Mouse (Mus musculus): ENCODE measurements around the gene Barx1. TPM values are rescaled to one million over a fixed set of nuclear protein-coding genes. Genes with fewer than 3 reads are reported as not detected.

Barx1 gene
- polyA plus RNA-seq, 1 experiment from 2014 or later = not detected

DNA sequence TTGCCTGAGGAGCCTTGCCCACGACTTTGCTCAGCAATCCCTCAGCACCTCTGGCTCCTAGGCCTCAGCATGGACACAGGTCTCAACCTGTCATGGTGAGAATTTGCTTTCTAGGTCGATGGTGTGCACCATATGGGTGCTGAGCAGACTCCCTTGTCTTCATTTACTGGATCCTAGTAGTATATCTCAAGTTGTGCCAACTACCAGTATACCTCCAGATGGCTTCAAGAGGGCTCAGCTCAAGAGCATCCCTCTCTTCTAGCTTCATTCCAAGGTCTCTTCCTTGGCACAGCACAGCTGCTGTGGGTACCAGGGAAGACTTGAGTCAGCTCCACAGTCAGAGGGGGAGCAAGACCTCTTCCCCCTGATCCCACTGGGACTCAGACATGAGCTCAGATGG, 29.2 kb downstream of the Barx1 start:
- H3K27me3 ChIP-seq (replicated peaks) = no peaks in the 10 kb centered on the region
- no peak overlapping the region for H3K9ac ChIP-seq
- no peak overlapping the region for H3K4me3 ChIP-seq
- no peak for ATAC-seq (replicated peaks)
- peaks cover 3% of the 10 kb centered on the region; the same call in 1 of the 2 replicates for H3K4me1 ChIP-seq
- no peak overlapping the region for H3K27ac ChIP-seq
- 62% methylated on average over 2 of the region's 2 CpGs for WGBS
- H3K4me2 ChIP-seq = no peak overlapping the region
- H3K9me3 ChIP-seq = no peaks in the 10 kb centered on the region
- no peaks in the 10 kb centered on the region for H3K36me3 ChIP-seq (replicated peaks)

DNA sequence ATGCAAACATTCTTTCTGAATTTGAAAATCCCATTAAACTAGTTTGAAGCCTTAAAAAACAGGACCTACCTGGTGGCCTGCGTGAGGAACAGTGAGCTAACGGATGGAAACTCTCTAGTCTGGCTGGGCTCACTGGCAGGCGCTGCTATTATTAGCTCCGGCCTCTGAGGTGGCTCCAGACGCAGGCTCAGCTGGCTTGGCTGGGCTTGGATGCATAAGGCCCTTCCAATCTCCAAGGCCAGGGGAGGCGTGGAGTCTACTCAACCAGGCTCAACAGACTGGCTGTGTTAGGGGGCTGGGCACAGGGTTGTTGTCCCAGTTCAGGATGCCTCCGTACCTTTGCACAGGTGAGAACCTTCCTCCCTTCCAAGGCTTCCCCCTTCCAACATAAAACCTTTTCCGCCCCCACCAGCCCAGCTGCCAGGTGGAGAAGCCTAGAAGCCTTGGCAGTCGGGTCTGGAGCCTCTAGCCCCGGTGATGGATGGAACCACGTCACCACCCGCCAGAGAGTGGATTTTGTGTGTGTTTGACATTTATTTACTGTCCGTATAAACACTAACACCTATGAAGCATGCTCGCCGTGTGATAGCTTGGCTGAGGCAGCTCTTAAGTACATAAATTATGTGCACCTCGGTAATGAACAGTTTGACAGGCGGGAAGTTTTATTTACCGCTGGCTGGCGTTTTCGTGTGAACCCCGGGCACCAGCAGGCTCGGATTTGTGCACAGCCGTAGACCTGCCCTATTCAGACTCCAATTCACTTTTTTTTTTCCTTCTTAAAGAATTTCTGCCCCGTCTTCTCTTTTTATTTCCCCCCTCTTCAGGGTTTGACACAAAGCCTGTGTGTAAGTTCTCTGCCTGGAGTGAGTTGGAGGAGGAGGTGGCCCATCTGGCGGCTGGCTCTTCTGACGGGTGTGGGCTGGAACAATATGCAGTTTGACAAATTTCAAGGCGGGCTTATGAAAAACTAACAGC, 31.6 kb downstream of the Barx1 start:
- ATAC-seq (replicated peaks) = no peak

DNA sequence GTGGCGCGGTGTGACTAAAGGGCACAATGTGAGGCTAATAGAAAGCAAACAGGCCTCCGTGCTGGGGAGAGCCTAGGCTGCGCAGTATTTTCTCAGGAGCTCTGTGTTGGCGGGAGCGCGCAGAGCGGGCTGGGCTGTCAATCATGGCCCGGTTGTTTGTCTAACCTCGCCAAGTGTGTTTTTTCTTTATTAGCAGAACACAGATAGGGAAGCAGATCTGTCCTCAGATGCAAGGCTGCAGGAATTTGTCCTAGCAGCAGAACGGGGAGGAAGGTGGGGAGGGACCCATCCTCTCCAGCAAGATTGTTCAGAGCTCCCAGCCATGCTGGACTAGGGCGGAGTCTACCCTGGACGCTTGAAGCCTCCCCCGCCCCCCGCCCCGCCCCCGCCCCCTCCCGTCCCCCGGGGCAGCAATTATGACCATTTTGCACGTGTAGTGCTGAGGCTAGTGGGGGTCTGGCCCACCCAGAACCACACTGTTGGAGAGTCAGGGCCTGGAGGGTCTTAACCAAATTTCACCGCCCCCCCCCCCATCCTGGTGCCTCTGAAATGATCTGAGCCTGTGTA, 43.7 kb downstream of the Barx1 start:
- under 1% methylated on average over 19 of the region's 21 CpGs for WGBS
- no peaks in the 10 kb centered on the region for H3K9me3 ChIP-seq
- H3K36me3 ChIP-seq (replicated peaks) = no peaks in the 10 kb centered on the region
- peaks cover 9% of the 10 kb centered on the region for H3K4me1 ChIP-seq
- H3K27me3 ChIP-seq (replicated peaks) = no peaks in the 10 kb centered on the region
- H3K9ac ChIP-seq = 0 out of 2 replicates have a peak overlapping the region, but pooled peaks have one; percentile 5
- peak overlapping the region; percentile 45 for H3K4me2 ChIP-seq
- peak overlapping the region; percentile 31 for H3K4me3 ChIP-seq
- ATAC-seq (replicated peaks) = peak; percentile 87
- H3K27ac ChIP-seq = no peak overlapping the region

More for the DNA sequence above, 31.6 kb downstream of the Barx1 start:
- Histone ChIP-seq H3K27ac (no peak overlapping the region), H3K4me1 (peaks cover 3% of the 10 kb centered on the region; the same call in 1 of the 2 replicates), H3K36me3 (replicated peaks) (no peaks in the 10 kb centered on the region), H3K4me2 (no peak overlapping the region), H3K9me3 (no peaks in the 10 kb centered on the region), H3K4me3 (no peak overlapping the region), H3K27me3 (replicated peaks) (no peaks in the 10 kb centered on the region), H3K9ac (no peak overlapping the region)
- WGBS = 58% methylated on average over 27 of the region's 27 CpGs

DNA sequence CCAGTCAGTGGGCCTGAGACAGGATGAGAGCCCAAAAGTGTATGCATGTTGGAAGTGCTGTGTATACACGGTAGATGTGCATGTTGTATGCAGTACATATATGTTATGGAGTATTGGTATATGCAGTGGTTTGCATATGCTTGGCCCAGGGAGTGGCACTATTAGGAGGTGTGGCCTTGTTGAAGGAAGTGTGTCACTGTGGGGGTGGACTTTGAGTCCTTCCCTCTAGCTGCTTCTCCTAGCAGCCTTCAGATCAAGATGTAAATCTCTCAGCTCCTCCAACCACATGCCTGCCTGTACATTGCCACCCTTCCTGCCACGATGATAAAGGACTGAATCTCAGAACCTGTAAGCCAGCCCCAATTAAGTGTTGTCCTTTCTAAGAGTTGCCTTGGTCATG, 49.9 kb downstream of the Barx1 start:
- Histone ChIP-seq H3K9ac (no peak overlapping the region), H3K4me1 (no peaks in the 10 kb centered on the region), H3K27me3 (replicated peaks) (no peaks in the 10 kb centered on the region), H3K9me3 (no peaks in the 10 kb centered on the region), H3K4me2 (no peak overlapping the region), H3K27ac (no peak overlapping the region), H3K4me3 (no peak overlapping the region), H3K36me3 (replicated peaks) (no peaks in the 10 kb centered on the region)
- WGBS = 76% methylated on average over 2 of the region's 2 CpGs
- ATAC-seq (replicated peaks) = no peak

GRCm38 (mm10) chr13:48716075-48716474, 53.3 kb downstream of the Barx1 start:
- no peak overlapping the region for H3K27ac ChIP-seq
- no peaks in the 10 kb centered on the region for H3K9me3 ChIP-seq
- no peaks in the 10 kb centered on the region for H3K4me1 ChIP-seq
- WGBS = 64% methylated on average over 4 of the region's 4 CpGs
- H3K36me3 ChIP-seq (replicated peaks) = no peaks in the 10 kb centered on the region
- H3K9ac ChIP-seq = no peak overlapping the region
- H3K4me3 ChIP-seq = no peak overlapping the region
- no peaks in the 10 kb centered on the region for H3K27me3 ChIP-seq (replicated peaks)
- ATAC-seq (replicated peaks) = no peak
- no peak overlapping the region for H3K4me2 ChIP-seq

Other genes starting within 250 kb of the Barx1 start
- gene Zfp169, start 149.5 kb upstream of the Barx1 start, polyA plus RNA-seq (2015; fragmentation: Nextera tagmentation; extraction: Ambion mirVana) = 6.5 and 8.7 TPM in 2 replicates
- 3.6 TPM in 2 replicates for gene A830005F24Rik, start 149.4 kb upstream of the Barx1 start, polyA plus RNA-seq (2015; fragmentation: Nextera tagmentation; extraction: Ambion mirVana)
- 16.1 and 18.6 TPM in 2 replicates for gene Ptpdc1, start 37.3 kb upstream of the Barx1 start, polyA plus RNA-seq (2015; fragmentation: Nextera tagmentation; extraction: Ambion mirVana)
- gene Phf2, start 208.1 kb downstream of the Barx1 start, polyA plus RNA-seq (2015; fragmentation: Nextera tagmentation; extraction: Ambion mirVana) = 10.7 and 11.0 TPM in 2 replicates

Measured in midbrain, embryonic 15.5 days (tissue).